Comparison of ENCODE assay signal across 32 mouse cellular contexts in the genomic region with DNA sequence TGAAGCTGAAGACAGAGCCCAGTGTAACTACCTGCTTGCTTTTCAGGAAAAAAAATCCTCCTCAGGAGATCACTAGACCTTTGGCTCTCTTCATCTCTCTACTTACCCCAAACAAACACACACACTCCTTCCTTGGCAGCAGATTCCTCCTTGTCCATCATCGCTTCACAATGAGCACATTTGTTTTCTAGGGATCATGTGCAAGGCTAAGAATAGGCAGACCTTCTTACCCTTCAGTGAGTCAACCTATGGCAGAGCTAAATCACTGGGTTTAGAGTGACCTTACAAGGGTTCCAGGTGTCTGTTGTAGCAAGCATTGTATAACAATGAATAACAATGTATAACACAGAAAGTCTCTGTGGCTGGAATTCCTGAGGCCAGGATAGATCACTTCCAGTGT. TPM values are rescaled to one million over a fixed set of nuclear protein-coding genes. Genes with fewer than 3 reads are reported as not detected.
DNase-seq lines count a peak whose midpoint lies in the region; ATAC-seq and TF ChIP-seq lines count a peak whose summit lies in the region.
"Had no signal": no experiment of that assay in that cellular context is flagged by ENCODE, and none has a peak within 500 bp of the region (broad histone marks: within the 10 kb centered on the region; RNA-seq: fewer than 3 reads in every experiment).

No protein-coding gene starts in this region.

- no peaks in the 10 kb centered on the region for H3K27me3 ChIP-seq in embryonic facial prominence, embryonic 14.5 days (replicated peaks; ENCODE audit: control insufficient read depth, insufficient read depth, low read length)
- no peaks in the 10 kb centered on the region for H3K27me3 ChIP-seq in embryonic facial prominence, embryonic 10.5 days (replicated peaks; ENCODE audit: low read depth, poor library complexity, severe bottlenecking)
- no peaks in the 10 kb centered on the region for H3K27me3 ChIP-seq in heart, embryonic 13.5 days (replicated peaks)
- H3K27me3 ChIP-seq in heart, embryonic 15.5 days: no peaks in the 10 kb centered on the region
- H3K27me3 ChIP-seq in myocyte (ENCODE audit: control insufficient read depth, insufficient read depth, insufficient read length): no peaks in the 10 kb centered on the region
- H3K27me3 ChIP-seq: hindbrain, embryonic 15.5 days; limb, embryonic 12.5 days; lung, embryonic 15.5 days had no signal

- peaks cover 5% of the 10 kb centered on the region for H3K4me1 ChIP-seq in embryonic facial prominence, embryonic 14.5 days (ENCODE audit: control insufficient read depth, insufficient read depth, low read length)
- peaks cover 36% of the 10 kb centered on the region for H3K4me1 ChIP-seq in embryonic facial prominence, embryonic 10.5 days
- peaks cover 58% of the 10 kb centered on the region for H3K4me1 ChIP-seq in heart, embryonic 13.5 days
- H3K4me1 ChIP-seq in heart, embryonic 15.5 days (replicated peaks): peaks cover 35% of the 10 kb centered on the region

- TF ChIP-seq POLR2A in myocyte (IDR thresholded peaks at IDR 0.05; ENCODE audit: insufficient read length, low read depth): no peak

- H3K4me3 ChIP-seq in embryonic facial prominence, embryonic 14.5 days (ENCODE audit: low read depth, low read length): no peak overlapping the region
- H3K4me3 ChIP-seq in embryonic facial prominence, embryonic 10.5 days: no peak overlapping the region
- no peak overlapping the region for H3K4me3 ChIP-seq in heart, embryonic 13.5 days
- H3K4me3 ChIP-seq in heart, embryonic 15.5 days: no peak overlapping the region
- H3K4me3 ChIP-seq in myocyte: no peak overlapping the region
- H3K4me3 ChIP-seq: erythroblast, embryonic 14.5 days; forebrain, embryonic 12.5 days; hindbrain, embryonic 15.5 days; limb, embryonic 12.5 days; lung, embryonic 15.5 days; neural tube, embryonic 13.5 days had no signal

- H3K27ac ChIP-seq in embryonic facial prominence, embryonic 14.5 days (replicated peaks; ENCODE audit: low read depth, low read length): peak overlapping the region; percentile 67; the same call in 1 of the 2 replicates
- no peak overlapping the region for H3K27ac ChIP-seq in embryonic facial prominence, embryonic 10.5 days (replicated peaks)
- H3K27ac ChIP-seq in heart, embryonic 13.5 days (replicated peaks): no peak overlapping the region; the same call in 1 of the 2 replicates
- peak overlapping the region; percentile 2; the same call in 1 of the 2 replicates for H3K27ac ChIP-seq in heart, embryonic 15.5 days
- H3K27ac ChIP-seq: forebrain, embryonic 12.5 days; hindbrain, embryonic 15.5 days; liver, embryonic 14.5 days; lung, embryonic 15.5 days; neural tube, embryonic 13.5 days had no signal

- no peaks in the 10 kb centered on the region for H3K36me3 ChIP-seq in embryonic facial prominence, embryonic 14.5 days (ENCODE audit: control insufficient read depth, insufficient read depth, low read length)
- H3K36me3 ChIP-seq in embryonic facial prominence, embryonic 10.5 days (replicated peaks): no peaks in the 10 kb centered on the region
- H3K36me3 ChIP-seq in heart, embryonic 13.5 days: no peaks in the 10 kb centered on the region
- H3K36me3 ChIP-seq in heart, embryonic 15.5 days: no peaks in the 10 kb centered on the region
- H3K36me3 ChIP-seq in myocyte (ENCODE audit: control insufficient read depth, insufficient read depth): no peaks in the 10 kb centered on the region
- H3K36me3 ChIP-seq: forebrain, embryonic 12.5 days; hindbrain, embryonic 15.5 days; limb, embryonic 12.5 days; lung, embryonic 15.5 days; neural tube, embryonic 13.5 days had no signal

- H3K4me2 ChIP-seq in embryonic facial prominence, embryonic 14.5 days (ENCODE audit: low read depth, low read length): no peak overlapping the region
- no peak overlapping the region for H3K4me2 ChIP-seq in heart, embryonic 13.5 days
- no peak overlapping the region for H3K4me2 ChIP-seq in heart, embryonic 15.5 days
- peak overlapping the region; percentile 19 for H3K4me2 ChIP-seq in myocyte (ENCODE audit: low read depth)
- H3K4me2 ChIP-seq: forebrain, embryonic 12.5 days; hindbrain, embryonic 15.5 days; limb, embryonic 12.5 days; lung, embryonic 15.5 days; neural tube, embryonic 13.5 days had no signal

- WGBS in embryonic facial prominence, embryonic 14.5 days: 74% methylated on average over 1 of the region's 1 CpGs
- 73% methylated on average over 1 of the region's 1 CpGs for WGBS in embryonic facial prominence, embryonic 10.5 days
- 65% methylated on average over 1 of the region's 1 CpGs for WGBS in heart, embryonic 13.5 days
- 43% methylated on average over 1 of the region's 1 CpGs for WGBS in heart, embryonic 15.5 days

- DNase-seq in embryonic facial prominence, embryonic 14.5 days (ENCODE audit: low spot score): no peak
- DNase-seq in embryonic facial prominence, embryonic 10.5 days (ENCODE audit: low spot score): no peak
- DNase-seq in heart, adult 8-10 months (ENCODE audit: low spot score): no peak
- no peak for DNase-seq in neural tube, embryonic 10.5 days (ENCODE audit: extremely low spot score, low spot score)
- DNase-seq: adrenal gland, adult 2 months; cerebellum, adult 11 months; cerebellum, adult 9-11 months; kidney, adult 8-10 months; kidney, postnatal 14 days; layer of hippocampus, postnatal 36 days; lung, postnatal 4 days; midbrain, embryonic 14.5 days; thymus, postnatal 14 days had no signal

- no peak overlapping the region for H3ac ChIP-seq in myocyte (ENCODE audit: control insufficient read depth, insufficient read length)

- H3K9ac ChIP-seq in embryonic facial prominence, embryonic 14.5 days (ENCODE audit: low read depth, low read length): no peak overlapping the region
- H3K9ac ChIP-seq in heart, embryonic 13.5 days: peak overlapping the region; percentile 3; the same call in 1 of the 2 replicates
- H3K9ac ChIP-seq in heart, embryonic 15.5 days: no peak overlapping the region
- H3K9ac ChIP-seq: forebrain, embryonic 12.5 days; hindbrain, embryonic 15.5 days; limb, embryonic 12.5 days; liver, embryonic 14.5 days; lung, embryonic 15.5 days; neural tube, embryonic 13.5 days had no signal

- ATAC-seq in embryonic facial prominence, embryonic 14.5 days (ENCODE audit: low read depth): no peak
- no peak for ATAC-seq in heart, embryonic 13.5 days (ENCODE audit: extremely low read depth, insufficient number of reproducible peaks, low FRiP score, low TSS enrichment)
- ATAC-seq in heart, embryonic 15.5 days (replicated peaks; ENCODE audit: insufficient number of reproducible peaks, insufficient read depth, low FRiP score, low read depth): no peak
- no peak for ATAC-seq in activated CD4-positive, CD25-positive, alpha-beta regulatory T cell, adult 4 months

- H3K9me3 ChIP-seq in embryonic facial prominence, embryonic 14.5 days (ENCODE audit: control insufficient read depth, low read length): no peaks in the 10 kb centered on the region
- no peaks in the 10 kb centered on the region for H3K9me3 ChIP-seq in embryonic facial prominence, embryonic 10.5 days
- no peaks in the 10 kb centered on the region for H3K9me3 ChIP-seq in heart, embryonic 13.5 days
- H3K9me3 ChIP-seq in heart, embryonic 15.5 days (replicated peaks): no peaks in the 10 kb centered on the region
- H3K9me3 ChIP-seq: forebrain, embryonic 12.5 days; hindbrain, embryonic 15.5 days; limb, embryonic 12.5 days; lung, embryonic 15.5 days; neural tube, embryonic 13.5 days had no signal

- no peaks in the 10 kb centered on the region for H3K79me2 ChIP-seq in myocyte (ENCODE audit: control insufficient read depth, insufficient read depth)

TF ChIP-seq in myocyte, 11 proteins besides CTCF, POLR2A, EP300 and RAD21:
- peak in 1 of 3 experiments; percentile 39 for TF ChIP-seq MYOG (IDR thresholded peaks at IDR 0.05; ENCODE audit: control insufficient read depth in 1 of 3, insufficient read depth in 1 of 3, insufficient read length in 2 of 3, low read depth in 2 of 3)
- TF ChIP-seq E2F4 (IDR thresholded peaks at IDR 0.05; ENCODE audit: insufficient read depth): no peak

RNA-seq across cellular contexts. Expression of gene Itga5, which starts 5.2 kb away (rescaled TPM):
- 63.4 TPM in 2 replicates for polyA plus RNA-seq in embryonic facial prominence, embryonic 14.5 days (2014; fragmentation: Nextera tagmentation; extraction: Ambion mirVana)
- polyA plus RNA-seq in embryonic facial prominence, embryonic 10.5 days (2016; fragmentation: Nextera tagmentation; extraction: Ambion mirVana): 29.5 and 29.7 TPM in 2 replicates
- 76.4 and 78.0 TPM in 2 replicates for polyA plus RNA-seq in heart, embryonic 13.5 days (2015; fragmentation: Nextera tagmentation; extraction: Ambion mirVana)
- 10 to 100 TPM; 27.8 to 40.2 (median 33.7) TPM for total RNA-seq in heart, adult 8-10 months (2022)
- 62.4 and 70.8 TPM in 2 replicates for polyA plus RNA-seq in heart, embryonic 15.5 days (2015; fragmentation: Nextera tagmentation; extraction: Ambion mirVana)
- 162 TPM for polyA plus RNA-seq in myocyte (2012; fragmentation: generic; extraction: Trizol)
- polyA plus RNA-seq in activated CD4-positive, CD25-positive, alpha-beta regulatory T cell, adult 4 months (2017; shearing (Covaris generic)): 1 to 10 TPM; 1.3 to 2.2 TPM

RNA-seq across cellular contexts. Expression of gene Zfp385a, which starts 31.8 kb away (rescaled TPM):
- polyA plus RNA-seq in embryonic facial prominence, embryonic 14.5 days (2014; fragmentation: Nextera tagmentation; extraction: Ambion mirVana): 18.4 and 19.0 TPM in 2 replicates
- polyA plus RNA-seq in embryonic facial prominence, embryonic 10.5 days (2016; fragmentation: Nextera tagmentation; extraction: Ambion mirVana): 22.1 and 22.7 TPM in 2 replicates
- polyA plus RNA-seq in heart, embryonic 13.5 days (2015; fragmentation: Nextera tagmentation; extraction: Ambion mirVana): 8.3 and 8.9 TPM in 2 replicates
- 1 to 10 TPM; 6.7 to 9.5 (median 8.8) TPM for total RNA-seq in heart, adult 8-10 months (2022)
- 5.9 and 10.5 TPM in 2 replicates for polyA plus RNA-seq in heart, embryonic 15.5 days (2015; fragmentation: Nextera tagmentation; extraction: Ambion mirVana)
- polyA plus RNA-seq in myocyte (2012; fragmentation: generic; extraction: Trizol): 35.6 TPM
- not detected for polyA plus RNA-seq in activated CD4-positive, CD25-positive, alpha-beta regulatory T cell, adult 4 months (2017; shearing (Covaris generic))

RNA-seq across cellular contexts. Expression of gene Gtsf1, which starts 58.5 kb away (rescaled TPM):
- not detected in 2 replicates for polyA plus RNA-seq in embryonic facial prominence, embryonic 14.5 days (2014; fragmentation: Nextera tagmentation; extraction: Ambion mirVana)
- polyA plus RNA-seq in embryonic facial prominence, embryonic 10.5 days (2016; fragmentation: Nextera tagmentation; extraction: Ambion mirVana): not detected in 2 replicates
- polyA plus RNA-seq in heart, embryonic 13.5 days (2015; fragmentation: Nextera tagmentation; extraction: Ambion mirVana): 41.5 and 52.4 TPM in 2 replicates
- under 1 TPM in 2 of 4 experiments, not detected in 2; 0.37 to 0.54 TPM for total RNA-seq in heart, adult 8-10 months (2022)
- 28.5 and 32.6 TPM in 2 replicates for polyA plus RNA-seq in heart, embryonic 15.5 days (2015; fragmentation: Nextera tagmentation; extraction: Ambion mirVana)
- 0.71 TPM for polyA plus RNA-seq in myocyte (2012; fragmentation: generic; extraction: Trizol)
- not detected for polyA plus RNA-seq in activated CD4-positive, CD25-positive, alpha-beta regulatory T cell, adult 4 months (2017; shearing (Covaris generic))
- total RNA-seq: adrenal gland, adult 2 months; adrenal gland, postnatal 4 days; common myeloid progenitor, adult 5-6 weeks; gastrocnemius, adult 18-20 months; hematopoietic stem cell, adult 5-6 weeks; layer of hippocampus, adult 18-20 months; layer of hippocampus, postnatal 36 days; left cerebral cortex, postnatal 10 days; megakaryocyte-erythroid progenitor cell, adult 5-6 weeks had no signal
- polyA plus RNA-seq: adrenal gland, adult 2 months; erythroblast, embryonic 14.5 days; forebrain, embryonic 12.5 days; hindbrain, embryonic 15.5 days; intestine, embryonic 14.5 days; limb, embryonic 12.5 days; liver, embryonic 14.5 days; neural tube, embryonic 13.5 days had no signal

Comparison
In these comparisons a context has a peak if more than half of its experiments do, and no peak if none do; other contexts are left out.
1. H3K27ac ChIP-seq: peak in embryonic facial prominence, embryonic 14.5 days (single experiment) and heart, embryonic 15.5 days (single experiment); none in embryonic facial prominence, embryonic 10.5 days (single experiment) and heart, embryonic 13.5 days (single experiment).
2. RNA of gene Gtsf1, which starts 58.5 kb away (polyA plus RNA-seq): 41.5 to 52.4 TPM in heart, embryonic 13.5 days and 28.5 to 32.6 TPM in heart, embryonic 15.5 days; 0.71 TPM in myocyte (single experiment), not detected in activated CD4-positive, CD25-positive, alpha-beta regulatory T cell, adult 4 months, not detected in embryonic facial prominence, embryonic 14.5 days and not detected in embryonic facial prominence, embryonic 10.5 days; every median in the first group is over 10 times any median in the second.